Mouse (Mus musculus): ENCODE data around the gene Cd22.
A peak's percentile ranks its signal among the peaks of the same experiment; 100 is the strongest.

Gene Cd22

GRCm38 (mm10) chr7:30823675-30824074 is 56.5 kb downstream of the Cd22 start, which contains the start of gene Ffar2:
TSS of gene Ffar2 (minus strand) at chr7:30823775.
- no peak for DNase-seq (ENCODE audit: inconsistent age in 2 of 2, low spot score in 1 of 2)

DNA sequence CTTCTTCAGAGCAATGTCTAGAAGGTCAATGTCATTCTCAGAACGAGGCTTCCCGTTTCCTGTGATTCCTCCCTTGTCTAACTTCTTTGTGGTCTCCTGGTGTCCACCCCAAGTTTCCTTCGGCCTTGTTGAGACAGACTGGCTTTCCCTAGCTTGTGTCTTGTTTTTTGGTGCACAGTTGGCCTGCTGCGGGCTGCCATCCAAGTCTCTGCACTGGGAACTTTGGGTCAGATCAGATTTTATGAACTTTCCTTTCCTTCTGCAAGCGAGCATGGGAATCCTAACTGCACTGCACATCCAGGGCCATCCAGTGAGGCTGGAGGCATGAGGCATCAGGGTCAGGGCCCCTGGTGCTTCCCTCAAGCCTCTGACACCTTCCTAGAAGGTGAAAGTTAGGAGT is 58.6 kb downstream of the Cd22 start:
- peak in 1 of 2 experiments; percentile 41 for DNase-seq (ENCODE audit: inconsistent age in 2 of 2, low spot score in 1 of 2)

DNA sequence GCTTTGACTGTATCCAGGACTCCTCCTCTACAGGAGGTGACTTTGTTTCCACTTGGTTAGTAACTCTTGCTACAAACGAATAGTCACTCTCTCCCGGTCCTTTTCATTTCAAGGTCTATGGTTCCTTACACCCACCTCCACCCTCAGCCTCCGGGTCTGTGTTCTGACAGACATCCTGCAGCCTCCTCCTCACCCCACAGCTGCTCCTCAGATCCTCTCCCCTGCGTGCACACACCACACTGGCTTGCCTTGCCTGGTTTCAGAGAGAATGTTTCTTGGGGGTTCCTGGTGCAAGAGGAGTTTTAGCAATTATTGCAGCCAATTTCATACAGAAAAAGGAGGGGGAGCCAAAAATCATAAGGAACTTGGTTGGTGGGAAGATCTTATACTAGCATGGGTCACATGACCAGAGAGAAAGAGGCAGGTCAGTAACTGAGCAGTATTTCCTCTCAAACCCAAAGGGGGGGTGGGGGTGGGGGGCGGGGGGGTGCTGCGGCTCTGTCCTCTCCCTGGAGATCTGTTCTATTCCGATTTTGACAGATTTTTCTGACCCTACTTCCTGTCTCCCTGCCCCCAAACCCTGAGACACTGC is 59.2 kb downstream of the Cd22 start:
- no peak for DNase-seq (ENCODE audit: inconsistent age in 2 of 2, low spot score in 1 of 2)

DNA sequence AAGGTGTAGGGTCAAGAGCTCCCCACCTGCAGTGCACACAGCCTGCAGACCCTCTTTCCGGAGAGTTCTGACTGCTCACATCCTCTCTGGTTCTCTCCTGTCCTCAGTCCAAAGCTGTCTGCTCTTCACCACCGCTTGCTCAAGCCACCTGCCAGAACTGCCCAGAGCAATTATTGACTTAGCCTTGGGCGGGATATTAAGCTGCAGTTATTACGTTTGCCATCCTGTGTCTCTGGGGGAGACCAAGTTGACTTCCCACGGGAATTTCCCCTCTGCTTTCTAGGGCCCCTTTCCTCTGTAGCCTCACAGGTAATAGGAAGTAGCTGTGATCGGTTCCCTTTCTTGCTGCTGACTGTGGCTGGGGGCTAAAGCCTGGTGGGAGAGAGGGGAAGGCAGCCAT is 60.0 kb downstream of the Cd22 start:
- DNase-seq (ENCODE audit: inconsistent age in 2 of 2, low spot score in 1 of 2) = peak in 1 of 2 experiments; percentile 55
